Mouse (Mus musculus): Measurements from ENCODE around the gene Gm20388.

The Gm20388 gene

GRCm38 (mm10) chr8:123894502-123895097 lies 3984.0 kb downstream of the Gm20388 start, which contains the start of gene Acta1:
TSS of gene Acta1 (minus strand) at chr8:123894751.
- DNase-seq (ENCODE audit: extremely low spot score, low spot score), result no peak

GRCm38 (mm10) chr8:123895230-123895629 lies 3984.6 kb downstream of the Gm20388 start:
- no peak for DNase-seq (ENCODE audit: extremely low spot score, low spot score)

GRCm38 (mm10) chr8:123895680-123896365 lies 3985.2 kb downstream of the Gm20388 start:
- no peak for DNase-seq (ENCODE audit: extremely low spot score, low spot score)

DNA sequence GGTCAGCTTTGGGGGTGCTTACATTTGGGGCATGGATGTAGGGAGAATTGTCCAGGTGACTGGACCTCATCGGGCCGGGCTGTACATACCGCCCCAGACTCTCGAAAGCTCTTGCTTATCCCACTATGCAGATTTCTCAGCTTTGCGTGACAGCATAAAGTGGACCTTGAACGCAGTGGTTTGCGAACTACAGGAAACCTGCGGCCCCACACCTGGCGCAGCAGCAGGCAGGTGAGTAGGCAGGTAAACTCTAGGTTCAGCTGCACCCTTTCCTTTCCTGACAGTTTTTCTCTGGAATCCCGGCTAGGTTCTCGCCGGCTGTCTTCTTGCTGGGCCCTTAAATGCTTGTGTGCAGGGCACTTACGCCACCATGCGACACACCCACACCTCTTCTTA lies 3985.7 kb downstream of the Gm20388 start:
- no peak for DNase-seq (ENCODE audit: extremely low spot score, low spot score)

DNA sequence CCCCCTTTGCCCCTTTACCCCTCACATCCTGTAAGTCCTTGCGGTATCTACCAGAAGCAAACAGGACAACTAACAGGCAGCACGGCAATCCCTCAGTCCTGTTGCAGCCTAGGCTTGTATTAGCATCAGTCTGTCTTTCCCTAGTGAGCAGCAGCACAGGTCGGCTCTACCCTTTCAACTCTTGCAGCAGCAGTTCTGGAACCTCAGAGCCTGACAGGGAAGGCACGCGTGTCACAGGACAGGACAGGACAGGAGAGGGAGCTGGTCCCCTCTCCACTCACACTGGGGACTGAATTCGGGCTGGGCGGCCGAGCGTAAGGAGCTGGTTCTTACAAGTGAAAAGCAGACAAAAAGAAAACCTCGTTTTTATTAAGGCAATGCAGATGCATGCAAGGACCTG lies 3986.1 kb downstream of the Gm20388 start:
- DNase-seq (ENCODE audit: extremely low spot score, low spot score), result no peak

DNA sequence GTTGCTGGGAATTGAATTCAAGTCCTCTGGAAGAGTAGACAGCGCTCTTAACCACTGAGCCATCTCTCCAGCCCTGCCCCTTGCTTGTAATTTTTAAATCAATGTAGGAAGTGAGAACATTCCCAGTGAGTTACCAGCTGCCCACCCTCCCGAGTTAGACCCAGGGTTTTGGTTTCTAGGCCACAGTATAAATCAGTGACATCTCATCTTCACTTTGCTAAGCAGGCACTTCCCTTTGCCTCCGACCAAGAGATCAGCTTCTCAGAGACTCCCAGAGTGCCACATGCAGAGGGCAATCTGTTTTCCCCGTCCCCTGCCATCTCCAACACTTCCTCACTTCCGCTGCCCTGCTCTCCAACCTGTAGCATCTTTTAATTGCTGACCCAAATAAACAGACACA lies 3987.9 kb downstream of the Gm20388 start:
- DNase-seq (ENCODE audit: extremely low spot score, low spot score), result no peak

- DNase-seq (ENCODE audit: extremely low spot score, low spot score), result no peak
These were observed 3988.7 kb downstream of the Gm20388 start for GRCm38 (mm10) chr8:123899366-123899765.

DNA sequence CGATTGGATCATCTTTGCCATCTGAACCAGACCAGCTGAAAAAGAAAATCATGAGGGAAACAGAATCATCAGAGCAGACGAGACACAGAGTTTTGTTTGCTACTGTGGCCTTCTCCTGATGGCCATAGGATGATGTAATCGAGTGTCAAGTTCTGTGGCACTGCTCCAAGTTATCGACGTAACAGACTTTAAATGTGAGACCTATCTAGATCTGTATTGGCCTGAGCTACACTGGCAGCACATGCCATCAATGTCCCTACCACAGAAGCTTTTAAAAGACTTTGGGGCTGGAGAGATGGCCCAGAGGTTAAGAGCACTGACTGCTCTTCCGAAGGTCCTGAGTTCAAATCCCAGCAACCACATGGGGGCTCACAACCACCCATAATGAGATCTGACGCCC lies 3992.0 kb downstream of the Gm20388 start:
- no peak for DNase-seq (ENCODE audit: extremely low spot score, low spot score)

- no peak for DNase-seq (ENCODE audit: extremely low spot score, low spot score)
These were observed 3997.0 kb downstream of the Gm20388 start for GRCm38 (mm10) chr8:123907604-123908003.

- DNase-seq (ENCODE audit: extremely low spot score, low spot score), result no peak
These were observed 4001.6 kb downstream of the Gm20388 start for GRCm38 (mm10) chr8:123912265-123912664.

DNA sequence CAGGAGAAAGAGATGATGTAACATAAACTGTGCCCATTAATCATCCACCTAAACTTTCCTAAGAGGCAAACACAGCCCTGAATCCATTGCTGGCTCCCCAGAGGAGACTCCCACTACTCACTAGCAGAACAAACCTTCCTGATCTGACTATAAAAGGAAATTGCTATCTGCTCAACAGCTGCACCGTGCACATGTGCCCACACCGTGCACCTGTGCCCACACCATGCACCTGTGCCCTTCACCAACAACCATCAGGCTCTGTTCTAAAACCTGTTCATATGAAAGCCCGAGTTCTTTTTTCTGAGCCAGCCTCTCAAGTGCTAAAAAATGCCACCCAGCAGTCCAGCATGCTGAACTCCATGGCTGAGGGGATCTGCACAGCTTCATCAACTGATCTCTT lies 4004.0 kb downstream of the Gm20388 start:
- DNase-seq (ENCODE audit: extremely low spot score, low spot score), result no peak

GRCm38 (mm10) chr8:123924719-123925118 lies 4014.1 kb downstream of the Gm20388 start:
- DNase-seq (ENCODE audit: extremely low spot score, low spot score), result peak; percentile 72

GRCm38 (mm10) chr8:123925671-123926070 lies 4015.0 kb downstream of the Gm20388 start:
- no peak for DNase-seq (ENCODE audit: extremely low spot score, low spot score)

DNA sequence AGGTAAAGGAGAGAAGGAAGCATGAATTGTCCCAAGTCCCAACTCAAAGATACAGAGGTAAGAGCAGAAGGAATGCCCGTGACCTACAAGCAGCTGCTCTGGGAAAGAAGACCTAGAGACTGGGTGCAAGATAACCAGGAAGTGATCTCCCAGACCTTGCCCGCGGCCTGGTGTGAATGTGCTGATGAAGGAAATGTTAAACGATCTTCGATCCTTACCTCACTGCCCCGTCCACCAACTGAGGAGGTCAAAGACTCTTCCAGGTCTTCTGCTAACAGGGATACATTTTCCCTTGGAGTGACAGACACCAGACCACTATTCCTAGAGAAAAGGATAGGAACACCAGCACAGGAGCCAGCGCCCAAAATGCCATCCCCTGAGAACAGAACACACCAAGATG lies 4018.4 kb downstream of the Gm20388 start:
- no peak for DNase-seq (ENCODE audit: extremely low spot score, low spot score)

DNA sequence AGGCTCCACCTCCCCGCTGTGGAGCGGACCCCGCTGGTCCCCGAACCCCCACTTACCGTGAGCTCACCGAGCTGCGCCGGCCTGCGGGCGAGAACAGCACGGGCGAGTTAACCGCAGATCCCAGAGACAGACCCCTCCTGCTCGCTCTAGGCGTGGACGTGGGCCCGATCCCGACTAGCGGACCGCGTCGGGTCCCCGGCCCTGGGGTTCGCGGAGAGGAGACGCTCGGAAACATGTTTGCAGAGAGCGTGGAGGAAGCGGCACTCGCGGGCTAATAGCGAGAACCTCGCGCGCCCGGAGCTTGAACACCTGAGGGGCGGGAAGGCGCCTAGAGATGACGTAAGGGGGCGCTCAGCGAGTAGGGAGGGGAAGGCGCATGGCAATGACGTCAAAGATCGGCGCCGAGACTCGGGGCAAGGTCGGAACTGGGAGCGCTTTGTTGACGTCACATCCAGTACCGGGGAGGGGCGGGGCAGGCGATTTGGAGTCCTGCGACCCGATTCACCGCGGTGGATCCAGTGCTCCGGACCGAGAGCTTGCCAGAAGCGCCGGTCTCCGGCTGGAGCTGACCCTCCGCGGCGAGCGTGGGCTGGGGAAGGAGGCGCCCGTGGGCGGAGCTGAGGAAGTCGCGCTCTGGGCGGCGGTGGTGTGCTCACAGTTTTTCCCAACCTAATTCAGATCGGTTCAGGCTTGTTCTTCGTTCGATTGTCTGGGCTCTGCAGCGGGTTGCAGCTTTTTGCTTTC lies 4038.5 kb downstream of the Gm20388 start, which contains the start of gene Nup133:
Gene Nup133 (minus strand): TSS at position 324 of the 744 bp plus-strand sequence.
- DNase-seq (ENCODE audit: extremely low spot score, low spot score), result peak; percentile 100

GRCm38 (mm10) chr8:123949686-123949986 lies 4039.0 kb downstream of the Gm20388 start:
- DNase-seq (ENCODE audit: extremely low spot score, low spot score), result no peak

DNA sequence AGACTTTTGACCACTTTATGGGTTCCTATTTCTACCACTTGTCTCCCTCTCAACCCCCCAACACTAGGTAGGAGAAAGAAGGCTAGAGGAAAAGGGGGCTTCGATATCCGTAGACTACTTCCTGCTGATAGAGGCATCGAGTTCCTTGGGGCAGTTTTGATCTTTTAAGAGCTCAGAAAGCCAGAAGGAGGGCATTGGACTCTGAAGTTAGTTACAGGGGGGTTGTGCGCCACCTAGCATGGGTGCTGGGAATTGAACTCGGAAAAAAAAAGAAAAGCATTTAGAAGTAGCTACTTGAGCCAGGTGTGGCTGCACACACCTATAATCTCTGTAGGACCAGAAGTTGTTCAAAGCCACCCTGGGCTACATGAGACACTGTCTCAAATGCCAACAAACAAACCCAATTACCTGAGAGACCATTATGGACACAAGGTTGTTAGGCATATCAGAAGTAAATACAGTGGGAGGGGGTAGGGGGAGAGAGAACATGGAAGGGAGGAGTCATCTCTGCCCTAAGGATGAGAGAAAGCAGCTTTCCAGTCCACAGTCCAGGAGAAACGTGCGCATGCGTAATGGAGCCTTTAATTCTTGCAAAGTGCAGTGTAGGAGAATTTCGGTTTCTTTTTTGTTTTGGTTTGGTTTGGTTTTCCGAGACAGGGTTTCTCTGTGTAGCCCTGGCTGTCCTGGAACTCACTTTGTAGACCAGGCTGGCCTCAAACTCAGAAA lies 4039.6 kb downstream of the Gm20388 start:
- peak; percentile 53 for DNase-seq (ENCODE audit: extremely low spot score, low spot score)

DNA sequence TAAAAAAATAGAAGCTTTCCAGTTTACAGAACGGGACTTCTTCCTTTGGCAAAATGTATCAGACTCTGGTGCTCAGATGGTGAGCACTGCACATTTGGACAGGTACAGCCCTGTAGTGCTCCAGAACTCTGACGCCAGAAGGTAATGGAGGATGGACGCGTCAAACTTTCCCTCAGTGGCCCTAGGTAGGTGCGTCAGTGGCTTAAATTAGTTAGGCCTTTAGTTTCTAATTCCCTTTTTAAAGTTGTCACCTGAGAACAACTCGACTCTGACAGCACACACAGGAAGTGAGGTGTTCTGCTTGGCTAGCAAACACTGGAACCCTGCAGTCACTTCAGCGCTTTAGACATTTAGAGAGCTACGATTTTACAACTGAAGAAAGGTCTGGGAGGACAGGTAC lies 4043.0 kb downstream of the Gm20388 start:
- no peak for DNase-seq (ENCODE audit: extremely low spot score, low spot score)

DNA sequence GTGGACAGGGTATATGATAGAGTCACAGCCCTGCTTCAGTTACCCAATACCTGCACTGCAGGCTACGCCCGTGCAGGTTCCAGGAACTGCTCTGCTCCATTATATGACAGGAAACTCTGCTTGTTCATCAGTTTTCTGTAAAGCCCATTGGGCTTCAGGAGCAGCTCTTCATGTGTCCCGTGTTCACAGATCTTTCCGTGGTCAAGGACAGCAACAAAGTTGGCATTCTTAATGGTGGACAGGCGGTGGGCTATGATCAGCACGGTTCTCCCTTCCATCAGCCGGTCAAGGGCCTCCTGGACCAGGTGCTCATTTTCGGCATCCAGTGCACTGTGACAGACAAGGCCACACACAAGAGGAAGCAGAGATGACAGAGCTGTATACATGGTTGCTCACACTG lies 4043.6 kb downstream of the Gm20388 start:
- DNase-seq (ENCODE audit: extremely low spot score, low spot score), result no peak

DNA sequence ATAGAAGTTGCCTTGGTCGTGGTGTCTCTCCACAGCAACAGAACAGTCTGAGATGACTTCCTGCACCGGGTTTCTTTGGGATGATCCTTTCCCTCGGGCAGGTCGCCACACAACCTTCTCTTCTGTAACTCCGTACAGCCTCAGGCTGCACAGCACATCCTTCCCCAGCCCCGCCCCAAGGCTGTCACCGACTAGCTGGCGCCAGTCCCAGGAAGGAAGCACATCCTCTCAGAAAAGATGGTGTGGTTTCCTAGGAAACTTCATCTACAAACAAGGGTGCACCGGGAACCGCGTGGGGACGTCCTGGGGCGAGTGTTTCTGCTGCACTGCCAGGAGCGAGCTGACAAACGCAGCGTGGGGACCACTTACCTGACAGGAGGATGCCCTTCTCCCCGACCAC lies 4047.5 kb downstream of the Gm20388 start:
- DNase-seq (ENCODE audit: extremely low spot score, low spot score), result no peak

DNA sequence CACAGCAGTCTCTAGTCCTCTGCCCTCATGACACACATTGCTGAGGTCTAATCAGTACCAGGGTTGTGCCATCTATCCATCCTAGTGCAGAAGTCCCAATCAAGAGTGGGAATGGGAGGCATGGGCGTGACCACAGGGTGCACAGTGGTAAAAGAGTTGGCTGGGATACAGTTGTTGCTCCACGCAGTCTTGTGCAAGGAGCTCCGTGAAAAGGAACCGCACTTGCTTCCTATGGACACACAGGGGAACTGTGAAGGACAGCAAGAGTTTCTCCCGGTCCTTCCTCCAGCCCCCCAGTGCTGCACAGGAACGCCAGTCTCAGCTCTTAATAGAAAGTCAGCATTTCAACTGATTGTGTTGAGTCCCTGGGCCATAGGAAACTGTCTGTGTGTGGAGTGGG lies 4048.8 kb downstream of the Gm20388 start:
- DNase-seq (ENCODE audit: extremely low spot score, low spot score), result no peak

DNA sequence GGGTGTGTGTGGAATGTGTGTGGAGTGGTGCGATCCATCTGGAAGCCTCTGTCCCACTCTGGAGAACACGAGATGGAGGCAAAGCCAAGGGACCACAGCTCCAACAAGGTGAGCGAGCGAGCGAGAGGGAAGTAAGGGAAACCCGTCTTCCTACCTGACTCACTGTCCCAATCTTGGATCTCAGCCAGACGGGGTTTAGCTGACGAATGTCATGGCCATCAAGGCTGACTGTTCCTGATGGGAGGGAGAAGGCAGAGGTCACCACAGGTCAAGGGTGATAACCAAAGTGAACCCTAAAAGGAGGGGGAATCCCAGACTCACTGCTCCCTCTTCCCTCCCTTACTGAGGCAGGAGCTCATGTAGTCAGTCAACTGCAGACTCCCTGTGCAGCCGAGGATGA lies 4049.4 kb downstream of the Gm20388 start:
- DNase-seq (ENCODE audit: extremely low spot score, low spot score), result no peak
